Mouse (Mus musculus) adrenal gland, postnatal 10 days (tissue): ENCODE data around the gene Dclk1. TPM values are rescaled to one million over a fixed set of nuclear protein-coding genes. Genes with fewer than 3 reads are reported as not detected.

Experiments used
- total RNA-seq, 2 experiments: library from RNA; stranded (reverse); gene quantifications; 2 replicates each; pipeline ENCODE4 v1.2.3; 2021

Gene Dclk1
- total RNA-seq, 2 experiments from 2014 or later, result 13.5 to 18.0 TPM

Other genes with a start within 250 kb of the Dclk1 start
- gene Ccna1, start 186.9 kb upstream of the Dclk1 start, total RNA-seq, result under 1 TPM; 0.48 to 0.67 TPM
- gene Spg20, start 130.3 kb upstream of the Dclk1 start, total RNA-seq, result 10 to 100 TPM; 46.3 to 50.3 TPM
- gene Ccdc169, start 105.0 kb upstream of the Dclk1 start, total RNA-seq, result under 1 TPM in 1 of 2 experiments, not detected in 1; 0.12 TPM
- gene Sohlh2, start 60.3 kb upstream of the Dclk1 start, total RNA-seq, result not detected
- gene Gm21954, start 229.8 kb downstream of the Dclk1 start, total RNA-seq, result not detected